Mouse (Mus musculus): ENCODE data around the gene Smbd1. TPM values are rescaled to one million over a fixed set of nuclear protein-coding genes. Genes with fewer than 3 reads are reported as not detected.

Gene Smbd1
- total RNA-seq, 2 experiments from 2014 or later = not detected

Other genes starting within 250 kb of the Smbd1 start
- 10 to 100 TPM; 51.8 to 61.6 TPM for gene Tfrc, start 201.6 kb downstream of the Smbd1 start, total RNA-seq (2021)
- 100 to 1,000 TPM; 245 to 253 TPM for gene Tnk2, start 166.6 kb downstream of the Smbd1 start, total RNA-seq (2021)
- not detected for gene Muc4, start 74.6 kb downstream of the Smbd1 start, total RNA-seq (2021)
- not detected for gene Muc20, start 13.0 kb downstream of the Smbd1 start, total RNA-seq (2021)
- gene Fyttd1, start 67.0 kb upstream of the Smbd1 start, total RNA-seq (2021) = 100 to 1,000 TPM; 110 to 118 TPM
- 10 to 100 TPM; 70.2 to 71.9 TPM for gene Rubcn, start 67.3 kb upstream of the Smbd1 start, total RNA-seq (2021)
- 10 to 100 TPM; 36.3 to 40.1 TPM for gene Lrch3, start 103.6 kb upstream of the Smbd1 start, total RNA-seq (2021)
- gene Iqcg, start 245.7 kb upstream of the Smbd1 start, total RNA-seq (2021) = 1 to 10 TPM; 4.7 to 4.8 TPM
- 100 to 1,000 TPM; 333 to 346 TPM for gene Rpl35a, start 246.0 kb upstream of the Smbd1 start, total RNA-seq (2021)

All from left cerebral cortex, adult 18-20 months (tissue).